Mouse (Mus musculus): ENCODE data around the gene Cox15. TPM values are rescaled to one million over a fixed set of nuclear protein-coding genes. Genes with fewer than 3 reads are reported as not detected.

Cox15 gene
- polyA plus RNA-seq, 1 experiment from 2014 or later, result 14.0 TPM

GRCm38 (mm10) chr19:43784761-43785160 is 32.0 kb upstream of the Cox15 start:
- WGBS, result 61% methylated on average over 8 of the region's 8 CpGs
- no peaks in the 10 kb centered on the region for H3K9me3 ChIP-seq (ENCODE audit: control insufficient read depth, low read length)
- H3K4me2 ChIP-seq, result no peak overlapping the region
- H3K4me3 ChIP-seq (ENCODE audit: low read depth, low read length), result no peak overlapping the region
- no peak for DNase-seq (ENCODE audit: low spot score)
- H3K9ac ChIP-seq (ENCODE audit: low read depth, low read length), result no peak overlapping the region
- no peaks in the 10 kb centered on the region for H3K4me1 ChIP-seq (replicated peaks; ENCODE audit: control insufficient read depth, insufficient read depth, low read length)
- no peaks in the 10 kb centered on the region for H3K36me3 ChIP-seq (ENCODE audit: control insufficient read depth, insufficient read depth, low read length)
- H3K27ac ChIP-seq (ENCODE audit: low read depth, low read length), result no peak overlapping the region
- no peaks in the 10 kb centered on the region for H3K27me3 ChIP-seq (replicated peaks; ENCODE audit: control insufficient read depth, insufficient read depth, low read length)
- no peak for ATAC-seq (replicated peaks; ENCODE audit: low FRiP score)

DNA sequence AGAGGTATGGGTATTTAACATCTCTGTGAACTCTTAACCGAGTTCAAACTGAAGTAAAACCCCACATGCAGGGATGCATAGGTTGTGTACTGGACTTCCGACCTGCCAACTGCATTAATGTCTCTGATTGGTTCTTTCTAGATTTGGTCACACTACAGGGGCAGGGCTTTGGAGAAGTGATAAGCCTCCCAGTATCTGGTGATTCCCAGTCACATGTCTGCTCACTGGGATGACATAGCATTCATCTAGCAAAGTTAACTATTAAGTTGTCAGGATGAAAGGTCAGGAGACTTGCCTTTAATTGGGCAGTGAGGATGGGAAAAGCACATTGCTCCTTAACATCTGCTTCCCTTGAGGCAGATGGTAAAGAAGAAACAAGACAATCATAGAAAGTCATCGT is 29.2 kb upstream of the Cox15 start, which contains the start of gene Abcc2:
TSS of gene Abcc2 (plus strand) at position 213 of the 400 bp plus-strand sequence.
- H3K27ac ChIP-seq (ENCODE audit: low read depth, low read length), result no peak within 1 kb of the TSS
- WGBS, result 73% methylated on average over 3 of the region's 3 CpGs
- ATAC-seq (replicated peaks; ENCODE audit: low FRiP score), result no peak
- no peaks in the 10 kb centered on the region for H3K36me3 ChIP-seq (ENCODE audit: control insufficient read depth, insufficient read depth, low read length)
- H3K9me3 ChIP-seq (ENCODE audit: control insufficient read depth, low read length), result no peaks in the 10 kb centered on the region
- no peak within 1 kb of the TSS for H3K4me3 ChIP-seq (ENCODE audit: low read depth, low read length)
- H3K4me2 ChIP-seq, result peak within 1 kb of the TSS; percentile 29; the same call in 1 of the 2 replicates
- H3K27me3 ChIP-seq (replicated peaks; ENCODE audit: control insufficient read depth, insufficient read depth, low read length), result no peaks in the 10 kb centered on the region
- DNase-seq (ENCODE audit: low spot score), result no peak
- H3K4me1 ChIP-seq (replicated peaks; ENCODE audit: control insufficient read depth, insufficient read depth, low read length), result no peaks in the 10 kb centered on the region
- H3K9ac ChIP-seq (ENCODE audit: low read depth, low read length), result no peak within 1 kb of the TSS

DNA sequence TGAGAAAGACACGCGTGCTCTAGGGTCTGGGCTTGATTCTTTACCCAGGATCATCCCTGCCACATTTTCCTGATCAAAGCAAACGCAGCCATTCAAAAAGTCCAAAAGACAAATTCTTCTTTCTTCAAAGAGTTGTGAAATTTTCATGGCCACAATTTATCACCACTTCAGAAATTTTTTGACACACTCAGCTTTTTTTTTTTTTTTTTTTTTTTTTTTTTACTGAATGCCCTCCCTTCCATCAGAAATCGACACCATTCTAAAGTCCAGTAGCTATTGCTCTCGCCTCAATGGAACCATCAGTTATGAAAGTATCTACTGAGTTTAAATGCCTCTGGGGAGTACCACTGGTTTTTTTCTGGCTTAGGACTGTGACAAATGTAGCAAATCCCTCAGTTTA is 27.6 kb upstream of the Cox15 start:
- WGBS, result 55% methylated on average over 5 of the region's 5 CpGs
- H3K9ac ChIP-seq (ENCODE audit: low read depth, low read length), result no peak overlapping the region

GRCm38 (mm10) chr19:43777308-43777707 is 24.5 kb upstream of the Cox15 start:
- Histone ChIP-seq H3K4me1 (replicated peaks; ENCODE audit: control insufficient read depth, insufficient read depth, low read length) (0 out of 2 replicates have a peak, but pooled peaks cover 3% of the 10 kb centered on the region), H3K9me3 (ENCODE audit: control insufficient read depth, low read length) (no peaks in the 10 kb centered on the region), H3K4me2 (no peak overlapping the region), H3K27ac (ENCODE audit: low read depth, low read length) (no peak overlapping the region), H3K36me3 (ENCODE audit: control insufficient read depth, insufficient read depth, low read length) (no peaks in the 10 kb centered on the region), H3K9ac (ENCODE audit: low read depth, low read length) (no peak overlapping the region), H3K27me3 (replicated peaks; ENCODE audit: control insufficient read depth, insufficient read depth, low read length) (no peaks in the 10 kb centered on the region), H3K4me3 (ENCODE audit: low read depth, low read length) (no peak overlapping the region)
- DNase-seq (ENCODE audit: low spot score), result no peak
- ATAC-seq (replicated peaks; ENCODE audit: low FRiP score), result no peak
- 69% methylated on average over 2 of the region's 2 CpGs for WGBS

More for the DNA sequence above, 27.6 kb upstream of the Cox15 start:
- Histone ChIP-seq H3K36me3 (ENCODE audit: control insufficient read depth, insufficient read depth, low read length) (no peaks in the 10 kb centered on the region), H3K4me3 (ENCODE audit: low read depth, low read length) (no peak overlapping the region), H3K27ac (ENCODE audit: low read depth, low read length) (no peak overlapping the region), H3K9me3 (ENCODE audit: control insufficient read depth, low read length) (no peaks in the 10 kb centered on the region), H3K4me2 (no peak overlapping the region), H3K27me3 (replicated peaks; ENCODE audit: control insufficient read depth, insufficient read depth, low read length) (no peaks in the 10 kb centered on the region), H3K4me1 (replicated peaks; ENCODE audit: control insufficient read depth, insufficient read depth, low read length) (no peaks in the 10 kb centered on the region)
- DNase-seq (ENCODE audit: low spot score) (no peak), ATAC-seq (replicated peaks; ENCODE audit: low FRiP score) (no peak)

DNA sequence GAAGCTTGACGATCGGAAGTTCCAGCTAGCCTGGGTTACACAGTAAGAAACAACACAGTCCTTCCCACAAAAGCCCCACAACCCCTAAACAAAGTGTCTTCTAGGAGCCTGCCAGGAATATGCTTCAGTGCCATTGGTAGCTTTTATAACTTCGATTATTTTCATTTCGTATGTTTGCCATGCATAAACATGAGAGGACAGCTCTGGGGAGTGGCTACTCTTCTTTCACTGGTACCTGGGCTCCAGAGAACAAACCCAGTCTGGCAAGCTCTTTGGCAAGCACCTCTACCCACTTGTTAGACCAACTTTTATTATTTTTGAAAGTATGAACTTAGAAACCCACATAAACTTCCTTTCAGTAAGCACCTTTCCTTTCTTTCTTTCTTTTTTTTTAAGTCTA is 23.8 kb upstream of the Cox15 start:
- WGBS, result 81% methylated on average over 4 of the region's 4 CpGs
- no peak for DNase-seq (ENCODE audit: low spot score)
- ATAC-seq (replicated peaks; ENCODE audit: low FRiP score), result no peak

DNA sequence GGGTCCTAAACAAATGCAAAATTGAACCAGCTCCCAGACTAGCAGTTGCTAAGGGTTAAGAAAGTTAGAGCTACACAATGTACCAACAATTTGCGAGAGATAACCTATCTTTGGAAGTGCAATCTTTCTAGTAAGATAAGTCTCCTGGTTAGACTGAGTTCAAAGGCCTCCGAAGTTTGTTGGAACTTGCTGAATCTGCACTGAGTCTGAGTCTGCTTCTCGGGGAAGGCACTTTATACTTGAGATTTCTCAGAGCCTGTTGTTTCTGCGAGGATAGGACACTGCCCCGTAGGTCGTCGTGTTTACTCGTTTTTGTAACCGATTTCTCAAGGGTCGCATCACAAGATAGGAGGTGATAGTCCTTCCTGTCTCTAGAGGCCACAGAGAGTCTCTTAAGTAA is 22.6 kb upstream of the Cox15 start:
- H3K4me2 ChIP-seq, result no peak overlapping the region
- 26% methylated on average over 10 of the region's 10 CpGs for WGBS

More for the DNA sequence above, 23.8 kb upstream of the Cox15 start:
- no peak overlapping the region for H3K4me3 ChIP-seq (ENCODE audit: low read depth, low read length)
- H3K27me3 ChIP-seq (replicated peaks; ENCODE audit: control insufficient read depth, insufficient read depth, low read length), result no peaks in the 10 kb centered on the region
- no peak overlapping the region for H3K9ac ChIP-seq (ENCODE audit: low read depth, low read length)
- H3K27ac ChIP-seq (ENCODE audit: low read depth, low read length), result no peak overlapping the region
- no peaks in the 10 kb centered on the region for H3K9me3 ChIP-seq (ENCODE audit: control insufficient read depth, low read length)
- no peak overlapping the region for H3K4me2 ChIP-seq
- no peaks in the 10 kb centered on the region for H3K36me3 ChIP-seq (ENCODE audit: control insufficient read depth, insufficient read depth, low read length)
- H3K4me1 ChIP-seq (replicated peaks; ENCODE audit: control insufficient read depth, insufficient read depth, low read length), result 0 out of 2 replicates have a peak, but pooled peaks cover 3% of the 10 kb centered on the region

GRCm38 (mm10) chr19:43772311-43772710 is 19.5 kb upstream of the Cox15 start:
- Histone ChIP-seq H3K36me3 (ENCODE audit: control insufficient read depth, insufficient read depth, low read length) (no peaks in the 10 kb centered on the region), H3K9me3 (ENCODE audit: control insufficient read depth, low read length) (no peaks in the 10 kb centered on the region), H3K9ac (ENCODE audit: low read depth, low read length) (no peak overlapping the region), H3K4me2 (no peak overlapping the region), H3K27ac (ENCODE audit: low read depth, low read length) (no peak overlapping the region), H3K4me3 (ENCODE audit: low read depth, low read length) (no peak overlapping the region), H3K4me1 (replicated peaks; ENCODE audit: control insufficient read depth, insufficient read depth, low read length) (0 out of 2 replicates have a peak, but pooled peaks cover 3% of the 10 kb centered on the region), H3K27me3 (replicated peaks; ENCODE audit: control insufficient read depth, insufficient read depth, low read length) (no peaks in the 10 kb centered on the region)
- DNase-seq (ENCODE audit: low spot score), result no peak
- 67% methylated on average over 6 of the region's 6 CpGs for WGBS
- no peak for ATAC-seq (replicated peaks; ENCODE audit: low FRiP score)

More for the DNA sequence above, 22.6 kb upstream of the Cox15 start:
- DNase-seq (ENCODE audit: low spot score) (no peak), ATAC-seq (replicated peaks; ENCODE audit: low FRiP score) (no peak)
- Histone ChIP-seq H3K9ac (ENCODE audit: low read depth, low read length) (no peak overlapping the region), H3K9me3 (ENCODE audit: control insufficient read depth, low read length) (no peaks in the 10 kb centered on the region), H3K4me1 (replicated peaks; ENCODE audit: control insufficient read depth, insufficient read depth, low read length) (0 out of 2 replicates have a peak, but pooled peaks cover 3% of the 10 kb centered on the region), H3K36me3 (ENCODE audit: control insufficient read depth, insufficient read depth, low read length) (no peaks in the 10 kb centered on the region), H3K27ac (ENCODE audit: low read depth, low read length) (no peak overlapping the region), H3K4me3 (ENCODE audit: low read depth, low read length) (no peak overlapping the region), H3K27me3 (replicated peaks; ENCODE audit: control insufficient read depth, insufficient read depth, low read length) (no peaks in the 10 kb centered on the region)

DNA sequence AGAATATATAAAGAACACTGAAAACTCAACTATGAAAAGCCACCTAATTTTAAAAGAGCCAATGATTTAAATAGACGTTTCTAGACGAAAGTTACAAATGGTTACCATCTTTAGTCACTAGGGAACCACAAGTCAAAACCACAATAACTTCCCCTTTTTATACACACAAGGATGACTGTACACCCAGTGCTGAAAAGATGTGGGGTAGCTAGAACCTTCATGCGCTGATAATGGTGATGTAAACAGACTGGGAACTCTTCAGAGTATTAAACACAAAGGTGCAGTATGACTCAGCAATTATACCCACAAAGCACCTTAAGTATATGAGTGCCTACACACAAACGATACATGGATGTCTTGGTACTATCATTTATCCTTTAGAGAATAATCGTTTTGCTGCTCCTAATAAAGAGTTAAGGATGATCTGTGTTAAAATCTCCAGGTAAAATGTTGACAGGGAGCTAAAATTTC is 18.7 kb upstream of the Cox15 start:
- no peak overlapping the region for H3K27ac ChIP-seq (ENCODE audit: low read depth, low read length)
- no peaks in the 10 kb centered on the region for H3K9me3 ChIP-seq (ENCODE audit: control insufficient read depth, low read length)
- no peaks in the 10 kb centered on the region for H3K36me3 ChIP-seq (ENCODE audit: control insufficient read depth, insufficient read depth, low read length)
- H3K4me2 ChIP-seq, result no peak overlapping the region
- H3K4me3 ChIP-seq (ENCODE audit: low read depth, low read length), result no peak overlapping the region
- H3K4me1 ChIP-seq (replicated peaks; ENCODE audit: control insufficient read depth, insufficient read depth, low read length), result 0 out of 2 replicates have a peak, but pooled peaks cover 3% of the 10 kb centered on the region
- no peak for DNase-seq (ENCODE audit: low spot score)
- H3K27me3 ChIP-seq (replicated peaks; ENCODE audit: control insufficient read depth, insufficient read depth, low read length), result no peaks in the 10 kb centered on the region
- WGBS, result 57% methylated on average over 5 of the region's 5 CpGs
- no peak for ATAC-seq (replicated peaks; ENCODE audit: low FRiP score)
- H3K9ac ChIP-seq (ENCODE audit: low read depth, low read length), result no peak overlapping the region

DNA sequence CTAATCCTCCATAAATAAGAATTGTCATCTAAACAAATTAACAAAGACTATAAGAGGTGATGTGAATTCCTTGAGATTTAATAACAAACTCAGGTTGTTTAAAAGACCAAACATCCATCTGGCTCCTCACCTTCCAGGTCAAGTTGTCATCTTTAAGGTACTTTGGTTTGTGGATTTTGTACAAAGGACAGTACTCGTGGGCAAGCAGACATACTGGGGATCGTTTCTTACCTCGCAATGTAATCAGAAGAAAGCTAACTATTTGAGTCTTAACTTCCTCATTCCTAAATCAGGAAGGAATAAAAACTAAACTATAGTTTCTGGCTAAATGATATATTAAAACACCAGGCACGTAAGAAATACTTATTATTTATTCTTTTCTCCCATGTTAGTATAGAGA is 17.8 kb upstream of the Cox15 start:
- no peak overlapping the region for H3K9ac ChIP-seq (ENCODE audit: low read depth, low read length)
- H3K4me1 ChIP-seq (replicated peaks; ENCODE audit: control insufficient read depth, insufficient read depth, low read length), result 0 out of 2 replicates have a peak, but pooled peaks cover 3% of the 10 kb centered on the region
- no peaks in the 10 kb centered on the region for H3K36me3 ChIP-seq (ENCODE audit: control insufficient read depth, insufficient read depth, low read length)
- no peaks in the 10 kb centered on the region for H3K9me3 ChIP-seq (ENCODE audit: control insufficient read depth, low read length)
- no peak overlapping the region for H3K4me3 ChIP-seq (ENCODE audit: low read depth, low read length)
- H3K27me3 ChIP-seq (replicated peaks; ENCODE audit: control insufficient read depth, insufficient read depth, low read length), result no peaks in the 10 kb centered on the region
- ATAC-seq (replicated peaks; ENCODE audit: low FRiP score), result no peak
- H3K4me2 ChIP-seq, result no peak overlapping the region
- no peak overlapping the region for H3K27ac ChIP-seq (ENCODE audit: low read depth, low read length)
- no peak for DNase-seq (ENCODE audit: low spot score)
- 62% methylated on average over 4 of the region's 4 CpGs for WGBS

All from liver, embryonic 11.5 days (tissue).